Mouse (Mus musculus): Measurements from ENCODE around the gene Erc1. TPM values are rescaled to one million over a fixed set of nuclear protein-coding genes. Genes with fewer than 3 reads are reported as not detected.
"Not testable (repeated sequence)": the region's sequence is repeated elsewhere in the genome, so short reads cannot be mapped to it uniquely, and the experiment has no call there.

Erc1 gene
- polyA plus RNA-seq, 1 experiment = 5.1 TPM

DNA sequence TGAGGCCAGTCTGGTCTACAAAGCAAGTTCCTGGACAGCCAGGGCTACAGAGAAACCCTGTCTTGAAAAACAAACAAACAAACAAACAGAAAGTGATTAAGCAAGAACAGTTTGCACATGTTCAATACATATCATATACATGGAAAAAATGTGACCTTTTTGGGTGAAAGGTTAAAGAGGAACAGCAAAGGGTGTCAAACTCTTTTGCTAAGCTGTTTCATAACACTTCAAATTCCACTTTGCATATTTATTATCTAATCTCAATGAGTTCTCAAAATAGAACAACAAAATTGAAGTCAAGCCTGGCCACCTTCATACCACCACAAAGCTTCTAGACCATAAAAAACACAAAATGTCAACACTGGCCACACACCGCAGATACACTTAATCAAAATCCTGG, 19.8 kb downstream of the Erc1 start:
- Histone ChIP-seq H3K27ac (ENCODE audit: insufficient read depth, low read depth, low read length) (no peak overlapping the region), H3K36me3 (ENCODE audit: control insufficient read depth, insufficient read depth, low read length) (no peaks in the 10 kb centered on the region; the same call in 1 of the 2 replicates), H3K4me3 (ENCODE audit: low read depth, low read length) (no peak overlapping the region), H3K27me3 (ENCODE audit: control insufficient read depth, insufficient read depth, low read length) (no peaks in the 10 kb centered on the region), H3K4me1 (ENCODE audit: control insufficient read depth, insufficient read depth, insufficient read length, low read length) (no peaks in the 10 kb centered on the region)
- TF ChIP-seq CTCF (IDR thresholded peaks at IDR 0.05; ENCODE audit: extremely low read depth, insufficient read length, insufficient replicate concordance, low read depth, low read length) (no peak), POLR2A (IDR thresholded peaks at IDR 0.05; ENCODE audit: low read depth, low read length) (no peak)
- 96% methylated on average over 1 of the region's 1 CpGs for WGBS

DNA sequence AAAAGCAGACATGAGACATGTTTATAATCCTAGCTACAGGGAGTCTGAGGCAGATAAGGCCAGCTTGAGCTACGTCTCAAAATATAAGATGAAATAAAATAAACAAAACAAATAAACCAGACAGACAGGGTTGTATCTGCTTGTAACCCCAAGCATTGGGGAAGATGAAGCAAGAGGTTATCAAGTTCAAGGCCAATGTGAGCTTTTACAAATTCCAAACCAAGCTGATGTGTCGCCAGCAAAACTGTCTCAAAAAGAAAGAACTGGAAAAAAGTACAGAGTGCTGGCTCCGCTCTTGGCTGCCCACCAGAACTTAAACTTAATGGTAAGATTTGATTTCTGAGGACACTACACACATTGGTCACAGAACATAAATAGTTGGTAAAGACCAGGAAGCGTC, 21.3 kb downstream of the Erc1 start:
- no peaks in the 10 kb centered on the region for H3K27me3 ChIP-seq (ENCODE audit: control insufficient read depth, insufficient read depth, low read length)
- WGBS = 87% methylated on average over 4 of the region's 4 CpGs
- H3K27ac ChIP-seq (ENCODE audit: insufficient read depth, low read depth, low read length) = no peak overlapping the region
- no peak for TF ChIP-seq CTCF (IDR thresholded peaks at IDR 0.05; ENCODE audit: extremely low read depth, insufficient read length, insufficient replicate concordance, low read depth, low read length)
- no peak for TF ChIP-seq POLR2A (IDR thresholded peaks at IDR 0.05; ENCODE audit: low read depth, low read length)
- no peak overlapping the region for H3K4me3 ChIP-seq (ENCODE audit: low read depth, low read length)
- H3K4me1 ChIP-seq (ENCODE audit: control insufficient read depth, insufficient read depth, insufficient read length, low read length) = no peaks in the 10 kb centered on the region
- H3K36me3 ChIP-seq (ENCODE audit: control insufficient read depth, insufficient read depth, low read length) = no peaks in the 10 kb centered on the region; the same call in 1 of the 2 replicates

- WGBS = 81% methylated on average over 1 of the region's 1 CpGs
- Histone ChIP-seq H3K4me3 (ENCODE audit: low read depth, low read length) (no peak overlapping the region), H3K4me1 (ENCODE audit: control insufficient read depth, insufficient read depth, insufficient read length, low read length) (no peaks in the 10 kb centered on the region), H3K27me3 (ENCODE audit: control insufficient read depth, insufficient read depth, low read length) (no peaks in the 10 kb centered on the region), H3K36me3 (ENCODE audit: control insufficient read depth, insufficient read depth, low read length) (no peaks in the 10 kb centered on the region; the same call in none of the 2 replicates), H3K27ac (ENCODE audit: insufficient read depth, low read depth, low read length) (no peak overlapping the region)
- TF ChIP-seq POLR2A (IDR thresholded peaks at IDR 0.05; ENCODE audit: low read depth, low read length) (no peak), CTCF (IDR thresholded peaks at IDR 0.05; ENCODE audit: extremely low read depth, insufficient read length, insufficient replicate concordance, low read depth, low read length) (no peak)
Measured at GRCm38 (mm10) chr6:119822216-119822615, 25.8 kb downstream of the Erc1 start.

DNA sequence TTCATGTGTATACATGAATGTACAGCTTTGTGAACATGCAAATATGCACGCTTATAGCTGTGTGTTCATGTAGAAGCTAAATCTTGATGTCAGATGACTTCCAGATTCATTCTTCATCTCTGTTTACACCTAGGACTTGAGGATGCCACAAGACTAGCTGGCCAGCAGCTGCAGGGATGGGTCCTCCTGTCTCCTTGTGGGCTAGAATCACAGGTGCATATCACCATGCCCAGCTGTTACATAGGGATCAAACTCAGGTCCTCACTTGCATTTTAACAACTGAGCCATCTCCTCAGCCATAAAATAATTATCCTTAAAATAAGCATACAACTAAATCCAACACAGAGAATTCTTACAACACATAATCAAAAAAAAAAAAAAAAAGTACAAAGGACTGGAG, 26.8 kb downstream of the Erc1 start:
- no peak for TF ChIP-seq CTCF (IDR thresholded peaks at IDR 0.05; ENCODE audit: extremely low read depth, insufficient read length, insufficient replicate concordance, low read depth, low read length)
- Histone ChIP-seq H3K36me3 (ENCODE audit: control insufficient read depth, insufficient read depth, low read length) (no peaks in the 10 kb centered on the region; the same call in none of the 2 replicates), H3K27me3 (ENCODE audit: control insufficient read depth, insufficient read depth, low read length) (no peaks in the 10 kb centered on the region), H3K27ac (ENCODE audit: insufficient read depth, low read depth, low read length) (no peak overlapping the region), H3K4me3 (ENCODE audit: low read depth, low read length) (no peak overlapping the region), H3K4me1 (ENCODE audit: control insufficient read depth, insufficient read depth, insufficient read length, low read length) (no peaks in the 10 kb centered on the region)
- WGBS = 100% methylated on average over 1 of the region's 1 CpGs

- H3K4me1 ChIP-seq (ENCODE audit: control insufficient read depth, insufficient read depth, insufficient read length, low read length) = no peaks in the 10 kb centered on the region
- no peak overlapping the region for H3K27ac ChIP-seq (ENCODE audit: insufficient read depth, low read depth, low read length)
- H3K27me3 ChIP-seq (ENCODE audit: control insufficient read depth, insufficient read depth, low read length) = no peaks in the 10 kb centered on the region
- no peaks in the 10 kb centered on the region; the same call in 1 of the 2 replicates for H3K36me3 ChIP-seq (ENCODE audit: control insufficient read depth, insufficient read depth, low read length)
- no peak overlapping the region for H3K4me3 ChIP-seq (ENCODE audit: low read depth, low read length)
- no peak for TF ChIP-seq POLR2A (IDR thresholded peaks at IDR 0.05; ENCODE audit: low read depth, low read length)
- no peak for TF ChIP-seq CTCF (IDR thresholded peaks at IDR 0.05; ENCODE audit: extremely low read depth, insufficient read length, insufficient replicate concordance, low read depth, low read length)
- WGBS = 78% methylated on average over 4 of the region's 4 CpGs
Measured at GRCm38 (mm10) chr6:119818541-119818940, 29.4 kb downstream of the Erc1 start.

- Histone ChIP-seq H3K4me1 (ENCODE audit: control insufficient read depth, insufficient read depth, insufficient read length, low read length) (no peaks in the 10 kb centered on the region), H3K4me3 (ENCODE audit: low read depth, low read length) (no peak overlapping the region), H3K27me3 (ENCODE audit: control insufficient read depth, insufficient read depth, low read length) (no peaks in the 10 kb centered on the region), H3K36me3 (ENCODE audit: control insufficient read depth, insufficient read depth, low read length) (no peaks in the 10 kb centered on the region; the same call in 1 of the 2 replicates), H3K27ac (ENCODE audit: insufficient read depth, low read depth, low read length) (no peak overlapping the region)
- WGBS = 91% methylated on average over 4 of the region's 4 CpGs
- TF ChIP-seq CTCF (IDR thresholded peaks at IDR 0.05; ENCODE audit: extremely low read depth, insufficient read length, insufficient replicate concordance, low read depth, low read length) (no peak), POLR2A (IDR thresholded peaks at IDR 0.05; ENCODE audit: low read depth, low read length) (no peak)
Measured at GRCm38 (mm10) chr6:119815426-119815825, 32.5 kb downstream of the Erc1 start.

DNA sequence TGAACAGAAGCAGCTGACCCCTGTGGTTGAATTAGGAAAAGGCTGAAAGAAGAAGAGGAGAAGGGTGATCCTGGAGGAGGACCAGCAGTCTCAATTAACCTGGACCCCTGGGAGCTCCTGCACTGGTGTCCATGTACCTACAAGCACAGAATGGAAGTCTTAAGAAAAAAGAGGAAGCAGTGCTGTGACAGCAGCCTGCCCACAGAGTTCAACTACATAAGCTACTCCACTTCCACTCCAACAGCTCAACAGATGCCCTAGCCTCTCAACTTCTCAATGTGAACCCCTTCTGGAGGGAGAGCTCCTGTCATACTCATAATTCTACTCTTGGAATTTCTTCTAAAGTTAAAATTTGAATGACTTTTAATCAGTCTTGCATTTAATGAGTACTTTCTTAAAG, 34.9 kb downstream of the Erc1 start:
- H3K27me3 ChIP-seq (ENCODE audit: control insufficient read depth, insufficient read depth, low read length); H3K4me1 ChIP-seq (ENCODE audit: control insufficient read depth, insufficient read depth, insufficient read length, low read length); H3K4me3 ChIP-seq (ENCODE audit: low read depth, low read length); H3K27ac ChIP-seq (ENCODE audit: insufficient read depth, low read depth, low read length); H3K36me3 ChIP-seq (ENCODE audit: control insufficient read depth, insufficient read depth, low read length): not testable (repeated sequence)

All from small intestine, adult 2 months (tissue).